Mouse (Mus musculus) neural tube, embryonic 14.5 days (tissue): ENCODE data around the gene Ms4a2. TPM values are rescaled to one million over a fixed set of nuclear protein-coding genes. Genes with fewer than 3 reads are reported as not detected.
A peak's percentile ranks its signal among the peaks of the same experiment; 100 is the strongest.

Experiments used
- ATAC-seq: fragments of 200-750 bp; cut with Nextera tagmentation; 2 replicates; pipeline ENCODE4 v1.8.0; 2017; ENCODE audit warnings: low read depth, mild to moderate bottlenecking, moderate TSS enrichment, moderate library complexity
- H3K27ac ChIP-seq: fragments of 300-500 bp; sonication (generic); 2 replicates; pipeline ENCODE4 v1.5.1; 2014; ENCODE audit warnings: low read depth, mild to moderate bottlenecking, control low read depth, low read length, moderate library complexity, mixed read lengths
- H3K27me3 ChIP-seq: fragments of 300-500 bp; sonication (generic); 2 replicates; pipeline ENCODE4 v1.6.1; 2014; ENCODE audit warnings: low read length; ENCODE audit not compliant: control insufficient read depth, insufficient read depth
- H3K36me3 ChIP-seq: fragments of 300-500 bp; sonication (generic); 2 replicates; pipeline ENCODE4 v1.6.1; 2014; ENCODE audit warnings: low read length, mixed read lengths; ENCODE audit not compliant: control insufficient read depth, insufficient read depth
- H3K4me1 ChIP-seq: fragments of 300-500 bp; sonication (generic); 2 replicates; pipeline ENCODE4 v1.6.1; 2014; ENCODE audit warnings: low read length; ENCODE audit not compliant: control insufficient read depth, insufficient read depth
- H3K4me2 ChIP-seq: fragments of 300-500 bp; sonication (generic); 2 replicates; pipeline ENCODE4 v1.6.1; 2014; ENCODE audit warnings: mild to moderate bottlenecking, low read depth, low read length, control low read depth
- H3K4me3 ChIP-seq: fragments of 300-500 bp; sonication (generic); 2 replicates; pipeline ENCODE4 v1.5.1; 2014; ENCODE audit warnings: low read depth, low read length, control low read depth, mixed read lengths
- H3K9ac ChIP-seq: fragments of 300-500 bp; sonication (generic); replicated peaks from 2 replicates; pipeline ENCODE4 v1.6.1; 2014; ENCODE audit warnings: low read depth, mild to moderate bottlenecking, control low read depth, low read length, mixed read lengths
- H3K9me3 ChIP-seq: fragments of 300-500 bp; sonication (generic); 2 replicates; pipeline ENCODE4 v1.6.1; 2016; ENCODE audit warnings: low read length; ENCODE audit not compliant: control insufficient read depth
- WGBS: fragments of 180-500 bp; shearing (Covaris S2); extraction: QIAGEN DNeasy Blood & Tissue Kit; methylation state at CpG from one replicate; pipeline ENCODE4 v1.1.7; 2014; 5-methylcytosine and 5-hydroxymethylcytosine counted together
- polyA plus RNA-seq: library from polyadenylated mRNA; unstranded; fragments of >200 nt; fragmentation: Nextera tagmentation; extraction: Ambion mirVana; gene quantifications from 2 replicates; pipeline ENCODE4 v1.2.1, GENCODE M21; 2014

Ms4a2 gene
- polyA plus RNA-seq, 1 experiment from 2014 or later = 0.40 TPM

DNA sequence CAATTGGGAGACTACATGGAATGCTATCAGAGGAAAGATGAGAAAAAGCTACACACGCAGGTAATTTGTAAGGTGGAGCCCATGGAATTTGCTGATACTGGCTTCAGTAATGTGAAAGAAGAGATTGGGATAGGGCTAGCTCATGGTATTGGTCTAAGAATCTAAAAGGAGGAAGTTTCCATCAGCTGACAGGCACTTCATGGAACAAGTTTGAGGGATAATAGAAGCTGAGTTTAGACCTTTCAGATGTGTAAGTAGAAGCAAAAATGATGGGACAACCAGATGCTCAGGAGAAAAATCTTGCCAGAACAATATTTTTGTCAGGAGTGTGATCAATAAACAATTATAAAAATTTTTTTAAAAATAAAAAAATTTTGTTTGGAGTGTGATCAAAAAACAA is 10.2 kb upstream of the Ms4a2 start:
- Histone ChIP-seq H3K27me3 (no peaks in the 10 kb centered on the region), H3K27ac (no peak overlapping the region), H3K4me2 (no peak overlapping the region), H3K4me1 (no peaks in the 10 kb centered on the region), H3K36me3 (no peaks in the 10 kb centered on the region), H3K4me3 (no peak overlapping the region), H3K9ac (no peak overlapping the region), H3K9me3 (no peaks in the 10 kb centered on the region)
- WGBS = 89% methylated on average over 1 of the region's 1 CpGs
- ATAC-seq = no peak

DNA sequence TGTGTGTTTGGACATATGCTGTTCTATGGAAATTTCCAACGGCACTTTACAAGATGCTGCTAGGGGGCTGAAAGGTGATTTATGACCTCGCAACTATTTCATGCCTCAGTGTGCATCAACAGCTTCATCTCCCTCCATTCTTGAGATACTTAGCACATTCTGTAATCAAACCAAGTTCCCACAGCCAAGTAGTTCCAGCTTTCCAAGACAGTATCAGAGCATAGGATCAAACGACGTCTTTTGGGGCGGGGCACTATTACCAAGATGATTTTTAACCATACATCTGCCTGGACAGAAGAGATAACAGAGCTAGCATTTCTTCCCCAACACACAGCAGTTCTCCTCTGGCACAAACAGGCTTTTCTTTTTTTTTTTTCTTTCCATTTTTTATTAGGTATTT is 1.7 kb upstream of the Ms4a2 start:
- Histone ChIP-seq H3K9ac (no peak overlapping the region), H3K4me3 (no peak overlapping the region), H3K4me2 (no peak overlapping the region), H3K9me3 (no peaks in the 10 kb centered on the region), H3K4me1 (no peaks in the 10 kb centered on the region), H3K27ac (no peak overlapping the region), H3K36me3 (no peaks in the 10 kb centered on the region), H3K27me3 (no peaks in the 10 kb centered on the region)
- WGBS = 56% methylated on average over 5 of the region's 5 CpGs
- ATAC-seq = no peak

DNA sequence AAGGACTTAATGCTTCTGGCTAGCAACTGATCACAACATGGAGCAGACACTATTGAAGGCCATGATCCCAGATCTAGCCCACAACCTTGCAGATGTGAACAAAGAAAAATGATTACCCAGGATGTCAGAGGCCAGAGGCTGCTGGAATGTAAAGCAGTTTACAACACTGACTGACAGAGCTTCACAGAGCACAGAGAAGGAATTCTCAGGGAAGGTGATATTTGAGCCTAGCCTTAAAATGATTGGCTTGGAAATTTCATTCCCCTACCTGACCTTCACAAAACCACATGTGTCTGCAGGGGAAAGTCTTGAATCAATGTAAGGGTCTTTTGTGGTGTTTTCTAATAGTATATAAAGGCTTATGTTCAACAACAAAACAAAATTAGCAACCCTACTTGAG is 1.3 kb upstream of the Ms4a2 start:
- Histone ChIP-seq H3K4me2 (no peak overlapping the region), H3K4me3 (no peak overlapping the region), H3K36me3 (no peaks in the 10 kb centered on the region), H3K9ac (no peak overlapping the region), H3K27me3 (no peaks in the 10 kb centered on the region), H3K9me3 (no peaks in the 10 kb centered on the region), H3K4me1 (no peaks in the 10 kb centered on the region), H3K27ac (no peak overlapping the region)
- no peak for ATAC-seq

DNA sequence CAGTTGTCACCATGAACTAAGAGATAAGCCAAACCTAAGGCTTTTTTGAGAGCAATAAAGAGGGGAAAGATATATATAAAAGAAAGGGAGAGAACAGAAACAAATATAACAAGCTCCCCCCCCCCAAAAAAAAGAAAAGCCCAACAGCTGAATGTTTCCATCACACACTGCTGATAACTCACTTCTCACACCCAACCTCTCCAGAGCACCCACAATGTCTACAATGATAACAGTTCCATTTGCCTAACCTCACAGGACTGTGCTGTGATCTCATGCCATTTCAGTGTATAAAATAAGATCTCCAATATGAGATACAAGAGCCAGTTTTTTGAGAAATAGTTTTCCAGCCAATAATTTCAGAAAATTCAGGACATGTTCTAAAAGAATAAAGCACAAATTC is 5.5 kb downstream of the Ms4a2 start:
- no peak for ATAC-seq
- Histone ChIP-seq H3K27me3 (no peaks in the 10 kb centered on the region), H3K9me3 (no peaks in the 10 kb centered on the region), H3K4me3 (no peak overlapping the region), H3K4me1 (no peaks in the 10 kb centered on the region), H3K4me2 (no peak overlapping the region), H3K36me3 (no peaks in the 10 kb centered on the region), H3K27ac (no peak overlapping the region), H3K9ac (no peak overlapping the region)

DNA sequence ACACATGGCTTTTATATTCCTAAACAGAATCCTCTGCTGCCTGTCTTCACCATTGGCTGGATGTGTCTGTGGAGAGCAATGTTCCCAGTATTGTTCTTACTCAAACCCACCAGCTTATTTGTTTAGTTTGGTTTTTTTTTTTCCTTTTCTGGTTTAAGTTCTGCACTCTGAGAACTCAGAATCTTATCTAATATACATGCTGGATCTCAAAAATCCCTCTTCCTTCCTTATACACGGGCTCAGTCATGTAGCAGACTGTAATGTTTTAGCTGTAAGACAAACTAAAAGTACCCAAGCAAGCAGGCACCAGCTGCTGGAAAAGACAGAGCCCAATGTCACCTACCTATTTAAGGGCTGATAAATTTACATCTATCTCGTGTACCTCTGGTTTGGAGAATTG is 8.7 kb downstream of the Ms4a2 start:
- no peak overlapping the region for H3K27ac ChIP-seq
- no peaks in the 10 kb centered on the region for H3K36me3 ChIP-seq
- H3K9ac ChIP-seq = no peak overlapping the region
- H3K27me3 ChIP-seq = no peaks in the 10 kb centered on the region
- H3K9me3 ChIP-seq = no peaks in the 10 kb centered on the region
- H3K4me3 ChIP-seq = no peak overlapping the region
- no peak for ATAC-seq
- WGBS = 81% methylated on average over 2 of the region's 2 CpGs
- H3K4me1 ChIP-seq = no peaks in the 10 kb centered on the region
- no peak overlapping the region for H3K4me2 ChIP-seq

DNA sequence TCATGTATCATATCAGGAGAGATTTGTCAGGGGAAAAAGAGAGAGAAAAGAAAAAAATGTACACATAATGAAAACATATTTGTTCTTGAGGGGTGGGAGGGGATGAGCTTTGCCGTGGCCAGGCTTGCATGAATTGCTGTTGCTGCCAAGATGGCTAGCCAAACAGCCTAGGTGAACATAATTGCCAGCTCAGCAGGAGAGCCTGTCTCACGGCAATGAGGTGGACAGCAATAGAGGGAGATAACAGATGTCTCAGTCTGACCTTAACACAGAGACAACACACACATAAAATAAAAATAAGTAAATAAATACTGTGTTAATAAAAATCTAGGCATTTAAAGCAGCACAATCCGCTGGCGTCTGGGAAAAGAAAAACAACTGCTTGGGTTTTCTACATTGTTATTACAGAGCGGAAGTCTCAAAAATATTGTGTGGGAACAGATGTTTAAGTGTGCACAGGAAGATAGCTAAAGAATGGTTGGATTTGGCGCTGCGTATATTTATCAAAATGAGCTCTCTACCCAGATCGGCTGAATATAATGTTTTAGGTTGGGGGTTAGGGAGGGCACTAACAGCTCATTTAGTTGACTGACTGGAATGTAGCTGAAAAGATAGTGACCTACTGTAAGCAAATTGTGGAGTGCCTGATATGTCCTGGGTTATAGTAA is 9.6 kb downstream of the Ms4a2 start:
- no peaks in the 10 kb centered on the region for H3K9me3 ChIP-seq
- H3K27me3 ChIP-seq = no peaks in the 10 kb centered on the region
- H3K4me3 ChIP-seq = no peak overlapping the region
- 71% methylated on average over 8 of the region's 8 CpGs for WGBS
- no peaks in the 10 kb centered on the region for H3K36me3 ChIP-seq
- no peaks in the 10 kb centered on the region for H3K4me1 ChIP-seq
- H3K27ac ChIP-seq = no peak overlapping the region
- ATAC-seq = no peak
- H3K9ac ChIP-seq = no peak overlapping the region
- no peak overlapping the region for H3K4me2 ChIP-seq

DNA sequence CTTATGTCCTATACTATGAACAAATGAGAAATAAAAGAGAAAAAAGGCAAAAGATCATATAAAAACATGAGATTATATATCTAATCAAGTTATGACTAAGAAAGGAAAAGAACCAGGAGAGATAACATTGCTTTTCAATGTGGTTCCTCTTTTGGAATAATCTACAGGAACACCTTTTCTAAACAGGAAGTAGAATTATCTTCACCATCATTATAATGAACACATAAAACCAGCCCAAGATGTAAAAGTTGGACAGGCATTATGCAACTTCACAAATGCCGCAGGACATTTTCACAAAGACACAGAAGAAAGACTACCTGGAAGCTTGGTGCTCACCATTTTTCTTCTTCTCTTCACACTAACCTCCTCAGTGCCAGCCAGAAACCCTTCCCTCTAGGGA is 10.4 kb downstream of the Ms4a2 start:
- Histone ChIP-seq H3K4me3 (no peak overlapping the region), H3K27me3 (no peaks in the 10 kb centered on the region), H3K4me2 (no peak overlapping the region), H3K9me3 (no peaks in the 10 kb centered on the region), H3K4me1 (no peaks in the 10 kb centered on the region), H3K27ac (no peak overlapping the region), H3K36me3 (no peaks in the 10 kb centered on the region), H3K9ac (no peak overlapping the region)
- WGBS = 100% methylated on average over 1 of the region's 1 CpGs
- no peak for ATAC-seq

DNA sequence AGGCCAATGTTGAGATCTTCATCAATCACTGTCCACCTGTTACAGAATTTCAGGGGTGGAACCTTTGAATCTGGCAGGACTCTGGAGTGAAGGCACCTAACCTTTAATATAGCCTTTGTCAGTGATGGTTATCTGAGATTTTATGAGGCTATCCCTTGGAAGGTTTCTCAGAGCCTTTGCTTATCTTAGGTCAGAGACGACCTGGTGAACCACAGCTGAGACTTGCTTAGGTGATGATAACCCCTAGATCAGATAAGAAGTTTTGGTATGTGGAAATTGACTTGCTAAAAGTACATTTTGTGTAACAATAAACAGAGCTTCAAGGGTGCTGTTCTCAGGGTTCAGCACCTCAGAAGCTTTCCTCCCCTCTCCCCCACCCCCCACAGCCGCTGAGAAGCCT is 11.2 kb downstream of the Ms4a2 start:
- H3K9ac ChIP-seq = no peak overlapping the region
- no peak overlapping the region for H3K4me3 ChIP-seq
- H3K4me2 ChIP-seq = no peak overlapping the region
- H3K36me3 ChIP-seq = no peaks in the 10 kb centered on the region
- H3K27ac ChIP-seq = no peak overlapping the region
- H3K27me3 ChIP-seq = no peaks in the 10 kb centered on the region
- 68% methylated on average over 2 of the region's 2 CpGs for WGBS
- H3K4me1 ChIP-seq = no peaks in the 10 kb centered on the region
- no peak for ATAC-seq
- no peaks in the 10 kb centered on the region for H3K9me3 ChIP-seq

DNA sequence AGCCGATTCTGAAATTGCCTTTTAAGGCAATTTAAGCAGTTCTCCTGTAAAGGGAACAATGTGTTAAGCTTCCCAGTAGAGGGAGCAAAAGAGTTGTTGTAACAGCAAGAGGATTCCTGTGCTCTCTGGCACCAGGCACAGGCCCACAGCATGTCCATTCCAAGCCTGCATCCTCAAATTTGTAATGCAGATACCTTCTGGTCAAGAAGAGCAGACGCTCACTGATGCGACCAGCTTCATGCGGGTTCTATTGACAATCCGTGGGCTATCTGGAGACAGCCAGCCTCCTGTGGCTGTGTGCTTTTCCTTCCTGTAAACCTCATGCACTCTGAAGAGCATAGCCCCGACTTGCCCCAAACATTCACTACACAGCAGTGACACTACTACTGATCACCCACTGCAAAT is 12.0 kb downstream of the Ms4a2 start:
- no peaks in the 10 kb centered on the region for H3K36me3 ChIP-seq
- WGBS = 36% methylated on average over 6 of the region's 6 CpGs
- H3K4me2 ChIP-seq = no peak overlapping the region
- ATAC-seq = peak; percentile 88
- H3K4me3 ChIP-seq = no peak overlapping the region
- no peaks in the 10 kb centered on the region for H3K9me3 ChIP-seq
- H3K4me1 ChIP-seq = no peaks in the 10 kb centered on the region
- no peak overlapping the region for H3K9ac ChIP-seq
- no peak overlapping the region for H3K27ac ChIP-seq
- no peaks in the 10 kb centered on the region for H3K27me3 ChIP-seq
